Mouse (Mus musculus) G1E-ER4 (cell line): Measurements from ENCODE around the gene Chpt1. TPM values are rescaled to one million over a fixed set of nuclear protein-coding genes. Genes with fewer than 3 reads are reported as not detected.

ENCODE experiments used
- GATA1 ChIP-seq: IDR thresholded peaks from one replicate; pipeline ENCODE4 v1.8.0; 2012; ENCODE audit warnings: low read length, inconsistent platforms
- polyA plus RNA-seq: library from polyadenylated mRNA; stranded (reverse); fragments of >175 nt; gene quantifications from 2 replicates; pipeline ENCODE4 v1.2.3, GENCODE M21; 2012

Chpt1 gene
- polyA plus RNA-seq, 1 experiment, result 20.3 TPM

GRCm38 (mm10) chr10:88501886-88502765, 1.7 kb downstream of the Chpt1 start:
- TF ChIP-seq GATA1, result no peak

- TF ChIP-seq GATA1, result no peak
Observed at GRCm38 (mm10) chr10:88501370-88501769, 2.5 kb downstream of the Chpt1 start.

DNA sequence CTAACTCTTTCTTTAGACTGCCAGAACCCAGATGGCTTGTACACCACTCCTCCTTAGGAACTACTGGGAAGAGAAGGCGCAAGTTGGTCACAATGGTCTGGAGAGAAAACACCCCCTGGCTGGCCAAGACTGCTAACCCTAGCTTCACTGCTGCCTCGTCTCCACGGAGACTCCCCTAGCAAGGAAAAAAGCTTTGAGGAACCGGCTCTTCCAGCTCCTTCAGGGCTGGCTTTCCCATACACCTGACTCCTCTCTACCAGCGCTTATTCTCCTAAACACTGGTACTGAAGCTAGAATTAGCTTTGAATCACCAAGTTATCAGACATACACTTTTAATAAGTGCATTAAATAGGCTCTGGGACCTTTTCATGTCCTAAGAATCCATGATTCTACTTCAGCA, 3.9 kb downstream of the Chpt1 start:
- TF ChIP-seq GATA1, result no peak

DNA sequence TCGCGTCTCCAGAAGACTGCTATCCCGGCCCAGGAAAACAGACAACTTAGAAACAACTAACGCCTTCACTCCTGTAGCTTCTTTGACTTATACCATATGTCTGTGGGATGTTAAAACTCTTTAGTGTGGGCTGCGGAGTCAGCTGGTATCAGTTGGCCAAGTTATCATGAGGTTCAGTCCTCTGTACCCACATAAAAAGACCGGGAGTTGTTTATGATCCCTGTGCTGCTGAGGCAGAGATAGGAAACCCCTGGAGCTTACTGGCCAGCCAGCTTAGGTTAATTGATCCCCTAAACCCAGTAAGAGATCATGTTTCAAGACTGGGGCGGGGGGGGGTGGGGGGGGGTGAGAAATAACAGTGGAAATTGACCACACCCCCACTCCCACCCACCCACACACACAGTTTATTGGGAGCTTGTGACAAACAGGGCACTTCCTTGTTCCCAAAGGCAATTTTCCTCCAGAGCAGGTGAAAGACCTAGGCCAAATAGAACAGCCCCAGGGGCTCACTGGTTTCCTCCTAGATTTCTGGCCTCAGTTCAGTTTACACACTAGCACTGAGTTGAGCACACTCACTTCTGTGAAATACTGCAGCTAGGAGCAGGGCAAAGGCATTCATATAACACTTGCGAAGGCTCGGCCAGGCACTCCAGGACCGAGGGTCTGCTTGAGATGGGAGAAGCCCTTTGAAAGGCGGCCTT, 6.9 kb downstream of the Chpt1 start:
- TF ChIP-seq GATA1, result no peak

GRCm38 (mm10) chr10:88494959-88495587, 8.8 kb downstream of the Chpt1 start:
- TF ChIP-seq GATA1, result no peak

DNA sequence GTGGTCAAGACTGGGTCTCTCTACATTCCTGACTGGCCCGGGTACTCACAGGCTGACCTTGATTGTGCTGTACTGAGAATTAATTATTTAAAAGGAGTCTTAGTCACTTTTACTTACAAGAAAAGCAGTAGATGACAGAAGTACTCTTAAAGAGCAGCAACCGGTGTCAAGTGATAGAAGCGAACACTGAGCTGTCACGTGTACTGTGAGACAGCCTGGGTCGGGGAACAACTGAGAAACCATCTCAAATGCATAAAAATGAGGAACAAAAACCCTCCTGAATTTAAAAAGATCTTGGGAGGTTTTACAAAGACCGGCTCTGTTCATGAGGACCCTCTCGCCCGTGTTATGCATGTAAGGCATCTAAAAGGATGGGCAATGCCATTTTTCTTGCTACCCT, 11.2 kb downstream of the Chpt1 start:
- no peak for TF ChIP-seq GATA1

DNA sequence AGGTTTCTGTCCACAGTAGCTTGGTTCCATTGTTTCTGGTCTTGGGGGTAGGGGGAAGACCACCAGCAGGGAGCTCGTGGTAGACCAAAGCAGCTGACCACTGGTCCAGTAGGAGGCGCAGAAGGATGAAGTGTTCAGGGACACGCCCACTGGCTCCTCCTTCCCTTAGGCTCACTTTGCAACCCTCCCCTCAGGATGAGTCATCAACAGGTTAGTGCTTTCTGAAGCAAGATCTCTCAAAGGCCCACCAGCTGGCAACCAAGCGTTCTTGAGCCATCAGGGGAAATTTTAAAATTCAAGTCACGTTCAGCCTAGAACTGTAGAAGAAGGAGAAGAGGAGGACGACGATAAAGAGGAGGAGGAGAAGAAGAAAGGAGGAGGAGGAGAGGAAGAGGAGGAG, 12.2 kb downstream of the Chpt1 start:
- TF ChIP-seq GATA1, result no peak

DNA sequence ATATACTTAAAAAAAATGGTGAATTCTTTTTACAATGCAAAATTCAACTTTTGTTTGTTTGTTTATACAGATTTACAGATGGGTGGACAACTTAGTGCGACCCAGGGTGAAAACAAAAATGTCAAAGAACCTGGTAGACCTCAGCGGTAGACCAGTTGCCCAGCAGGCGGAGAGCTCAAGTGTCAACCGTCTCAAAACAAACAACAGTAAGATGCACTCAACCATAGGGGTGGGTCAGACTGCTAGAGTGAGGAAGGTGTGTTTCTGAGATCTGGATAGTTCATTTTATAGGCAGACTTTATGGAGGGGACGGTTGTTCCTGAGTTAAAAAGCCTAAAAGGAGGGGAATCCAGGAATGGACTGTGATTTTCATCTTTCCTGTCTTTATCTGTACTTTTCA, 15.2 kb downstream of the Chpt1 start:
- no peak for TF ChIP-seq GATA1

GRCm38 (mm10) chr10:88460122-88460820, 43.6 kb downstream of the Chpt1 start:
- no peak for TF ChIP-seq GATA1

DNA sequence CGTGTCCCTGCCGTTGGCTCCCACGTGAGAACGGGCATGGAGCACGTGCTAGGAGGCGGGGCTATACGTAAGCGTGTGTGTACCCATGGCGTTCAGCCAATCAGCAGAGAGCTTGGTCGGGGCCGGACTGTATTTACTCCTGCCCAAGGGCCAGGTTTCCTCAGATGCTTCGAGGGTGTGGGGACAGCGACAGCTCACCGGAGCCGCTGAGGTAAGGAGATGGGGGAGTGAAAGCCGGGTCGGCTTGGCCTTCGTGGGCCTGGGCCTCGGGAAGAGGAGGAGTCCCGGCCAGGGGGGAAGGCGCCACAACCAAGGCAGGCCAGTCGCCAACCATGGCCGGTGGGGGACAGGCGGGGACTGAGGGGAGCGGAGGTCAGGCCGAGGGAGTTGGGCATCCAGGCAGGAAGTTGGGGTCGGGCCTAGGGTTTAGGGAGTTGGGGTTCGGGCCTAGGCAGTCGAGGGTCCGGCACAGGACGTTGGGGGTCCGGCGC, 44.3 kb downstream of the Chpt1 start, which contains the start of gene Sycp3:
TSS of gene Sycp3 (plus strand) at position 68 of the 491 bp plus-strand sequence.
- no peak for TF ChIP-seq GATA1

GRCm38 (mm10) chr10:88457816-88458215, 46.1 kb downstream of the Chpt1 start:
- no peak for TF ChIP-seq GATA1

- no peak for TF ChIP-seq GATA1
Observed at GRCm38 (mm10) chr10:88451990-88452389, 51.9 kb downstream of the Chpt1 start.

DNA sequence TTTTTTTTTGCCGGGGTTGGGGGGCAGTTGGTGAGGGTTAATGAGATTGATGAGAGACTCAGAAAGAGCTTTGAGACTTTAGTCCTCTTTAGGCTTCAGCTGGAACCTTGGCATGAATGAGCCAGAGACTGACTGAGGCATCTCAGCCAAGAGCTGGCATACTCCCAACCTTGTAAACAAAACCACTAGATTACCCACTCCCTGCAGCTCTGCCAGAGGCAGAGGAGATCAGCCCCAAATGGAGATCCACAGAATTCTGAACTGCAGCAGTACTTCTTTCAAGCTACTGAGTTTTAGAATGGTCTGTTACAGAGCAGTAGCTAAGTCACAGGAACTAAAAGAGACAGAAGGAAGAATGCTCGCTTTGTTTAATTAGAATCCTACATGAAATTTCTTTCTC, 52.7 kb downstream of the Chpt1 start:
- TF ChIP-seq GATA1, result no peak

DNA sequence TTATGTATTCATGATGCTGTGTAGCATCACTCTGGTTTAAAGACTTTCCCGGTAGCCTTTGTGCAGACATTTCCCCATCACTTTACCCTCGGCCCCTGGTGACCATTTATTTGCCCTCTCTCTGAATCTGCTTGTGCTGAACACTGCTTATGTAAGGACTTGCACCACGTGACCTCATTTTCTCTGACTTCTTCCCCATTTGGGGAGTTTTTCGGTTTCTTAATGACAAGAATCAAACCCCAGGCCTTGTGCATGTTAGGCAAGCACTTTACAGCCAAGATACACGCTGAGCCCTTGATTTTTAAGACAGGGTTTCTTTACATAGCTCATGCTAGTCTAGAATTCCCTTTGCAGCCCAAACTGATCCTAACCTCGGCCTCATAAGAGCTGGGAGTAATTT, 62.6 kb downstream of the Chpt1 start:
- no peak for TF ChIP-seq GATA1

GRCm38 (mm10) chr10:88427998-88428397, 75.9 kb downstream of the Chpt1 start:
- TF ChIP-seq GATA1, result no peak

- TF ChIP-seq GATA1, result no peak
Observed at GRCm38 (mm10) chr10:88426896-88427295, 77.0 kb downstream of the Chpt1 start.
